Mouse (Mus musculus) megakaryocyte progenitor cell, adult 5-6 weeks (primary cell): ENCODE measurements at regions not wholly inside any gene's neighbourhood (a gene's known extent, or its start where the extent isn't known, plus 50 kb on each side); places are given as distances from the start of the nearest gene placed in this dataset.

Experiments used
- ATAC-seq: replicated peaks from 2 replicates; pipeline ENCODE4 v1.8.0; 2016; ENCODE audit warnings: mild to moderate bottlenecking, moderate TSS enrichment, inconsistent platforms; ENCODE audit not compliant: poor library complexity

DNA sequence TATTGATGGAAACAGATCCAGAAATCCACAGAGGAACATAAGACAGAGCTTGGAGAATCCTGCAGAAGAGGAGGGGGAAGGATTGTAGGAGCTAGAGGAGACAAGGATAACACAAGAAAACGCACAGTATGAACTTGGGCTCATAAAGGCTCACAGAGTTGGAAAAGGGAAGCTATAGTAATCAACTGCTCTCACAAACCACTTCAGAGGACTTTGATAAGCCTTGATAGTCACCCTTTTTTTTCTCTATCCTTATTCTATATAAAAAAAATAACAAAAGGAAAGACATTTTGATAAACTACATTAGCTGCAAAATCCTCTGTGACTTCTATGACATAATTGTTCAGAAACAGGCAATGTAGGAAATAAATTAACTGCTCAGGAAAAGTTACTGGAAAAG lies 355.4 kb upstream of the Ndst4 start:
- no peak for ATAC-seq

DNA sequence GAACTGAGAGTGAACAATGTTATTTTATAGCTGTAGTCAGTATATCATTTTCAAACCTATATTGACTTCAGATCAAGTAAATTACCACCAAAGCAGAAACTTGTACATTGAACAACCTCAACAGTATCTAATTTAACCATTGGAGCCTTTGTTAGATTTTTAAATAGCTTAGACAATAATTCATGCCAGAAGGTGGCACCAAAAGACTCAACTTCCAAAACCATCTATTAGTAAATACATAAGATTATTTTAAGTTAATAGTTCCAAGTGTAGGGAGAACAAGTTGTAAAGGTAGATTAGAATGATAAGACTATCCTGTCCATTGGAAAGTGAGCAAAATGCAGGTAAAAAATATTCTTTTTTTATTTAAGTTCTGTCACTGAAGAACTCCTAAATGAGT lies 354.2 kb upstream of the Ndst4 start:
- ATAC-seq, result no peak

DNA sequence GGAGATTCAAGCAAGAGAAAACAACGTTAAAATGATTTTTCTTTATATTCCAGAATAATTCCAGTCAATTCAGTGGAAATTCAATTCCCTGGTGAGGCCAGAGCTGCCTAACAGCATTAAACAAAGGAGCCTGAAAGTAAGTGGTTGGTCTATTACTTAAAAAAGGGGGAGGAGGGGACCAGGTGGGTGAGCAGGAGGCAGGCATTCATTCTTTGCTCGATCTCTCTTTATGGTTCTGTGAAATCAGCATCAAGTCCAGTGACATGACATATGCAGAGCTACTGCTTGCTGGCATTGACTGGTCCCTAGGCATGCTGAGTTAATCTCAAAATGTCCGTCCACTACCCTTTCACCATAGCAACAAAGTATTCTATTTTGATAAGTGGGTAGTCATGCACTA lies 351.0 kb upstream of the Ndst4 start:
- no peak for ATAC-seq

DNA sequence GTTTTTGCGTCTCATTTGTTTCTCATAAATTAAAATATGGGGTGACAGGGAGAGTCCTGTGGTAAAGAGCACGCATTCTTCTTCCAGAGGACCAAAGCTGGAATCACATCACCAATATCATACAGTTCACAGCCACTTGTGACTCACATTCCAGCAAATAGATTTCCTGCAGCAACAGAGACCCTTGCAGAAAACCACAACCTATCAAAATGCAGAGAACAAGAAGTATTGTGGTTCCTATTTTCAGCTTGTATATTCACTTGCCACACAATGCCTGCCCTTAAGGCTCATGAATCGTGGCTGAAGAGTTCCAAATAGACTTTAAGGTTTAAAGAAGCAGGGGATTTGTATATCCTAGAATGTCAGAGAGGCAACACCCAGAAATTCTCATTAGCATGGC lies 331.2 kb upstream of the Ndst4 start:
- ATAC-seq, result 0 out of 2 replicates have a peak, but pooled peaks have one; percentile 20

DNA sequence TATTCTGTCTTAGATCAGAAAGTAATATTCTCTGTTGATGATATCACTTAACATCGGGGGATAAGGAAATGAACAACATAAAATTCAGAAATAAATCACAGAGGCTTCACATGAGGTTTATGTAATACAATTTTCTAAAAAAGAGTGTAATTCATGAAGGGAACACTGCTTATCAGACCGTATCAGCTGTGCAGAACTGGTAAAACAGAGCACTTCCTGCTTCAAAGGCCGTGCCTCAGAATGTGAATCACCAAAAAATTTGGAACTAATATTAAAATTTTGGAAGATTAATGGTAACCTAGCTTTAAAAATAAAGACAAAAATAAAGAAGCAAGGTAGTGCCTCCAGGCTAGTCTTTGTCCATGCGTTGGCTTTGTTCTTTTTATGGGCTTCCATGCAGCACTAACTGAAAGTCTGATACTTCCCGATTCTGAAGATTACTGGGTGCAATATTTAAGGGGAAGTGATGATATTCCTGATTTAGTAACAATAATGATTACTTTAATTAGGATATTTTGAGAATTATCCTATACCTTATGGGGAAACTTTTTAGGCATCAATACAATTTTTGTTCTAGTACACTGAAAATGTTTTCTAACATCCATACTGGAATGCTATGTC lies 310.8 kb upstream of the Ndst4 start:
- peak; percentile 63 for ATAC-seq
